Mouse (Mus musculus): ENCODE data around the gene Cyp2c54. TPM values are rescaled to one million over a fixed set of nuclear protein-coding genes. Genes with fewer than 3 reads are reported as not detected.
"Not testable (repeated sequence)": the region's sequence is repeated elsewhere in the genome, so short reads cannot be mapped to it uniquely, and the experiment has no call there.

The Cyp2c54 gene
- 0.85 TPM in 1 of 2 replicates, not detected in the other for total RNA-seq (2021)
- long read RNA-seq, experiment 1 = 0 reads
- long read RNA-seq, experiment 2 = 0 reads

GRCm38 (mm10) chr19:40073701-40074100, at the start of gene Cyp2c54:
TSS of gene Cyp2c54 (minus strand) at chr19:40073827.
- no peak for DNase-seq

GRCm38 (mm10) chr19:40119624-40120023, 46.0 kb upstream of the Cyp2c54 start:
- DNase-seq = not testable (repeated sequence)

- DNase-seq = no peak
Measured at GRCm38 (mm10) chr19:40091111-40091510, 17.5 kb upstream of the Cyp2c54 start.

- DNase-seq = not testable (repeated sequence)
Measured at GRCm38 (mm10) chr19:40089421-40089820, 15.8 kb upstream of the Cyp2c54 start, which contains the start of gene Cyp2c50. TSS of gene Cyp2c50 (plus strand) at chr19:40089688.

- DNase-seq = no peak
Measured at GRCm38 (mm10) chr19:40088381-40088780, 14.8 kb upstream of the Cyp2c54 start.

- not testable (repeated sequence) for DNase-seq
Measured at GRCm38 (mm10) chr19:39992140-39992539, 81.5 kb downstream of the Cyp2c54 start, which contains the start of gene Cyp2c37. TSS of gene Cyp2c37 (plus strand) at chr19:39992424.

GRCm38 (mm10) chr19:39989471-39989870, 84.2 kb downstream of the Cyp2c54 start:
- DNase-seq = no peak

Other genes with a start within 250 kb of the Cyp2c54 start
- 0.49 and 15.5 TPM in 2 replicates for gene Cyp2c69, start 187.0 kb downstream of the Cyp2c54 start, total RNA-seq (2021)
- 1.5 and 25.5 TPM in 2 replicates for gene Cyp2c37, start 81.4 kb downstream of the Cyp2c54 start, total RNA-seq (2021)
- 0.45 and 10.0 TPM in 2 replicates for gene Cyp2c50, start 15.9 kb upstream of the Cyp2c54 start, total RNA-seq (2021)
- gene Cyp2c70, start 113.5 kb upstream of the Cyp2c54 start, total RNA-seq (2021) = 4.8 and 121 TPM in 2 replicates
- 48.1 and 49.2 TPM in 2 replicates for gene Pdlim1, start 198.0 kb upstream of the Cyp2c54 start, total RNA-seq (2021)

All from adrenal gland, postnatal 14 days (tissue).